Mouse (Mus musculus) thymus, postnatal 4 days (tissue): ENCODE results near the gene Btnl4.

Experiments used
- DNase-seq: peaks from one replicate; pipeline ENCODE4 v3.0.0; 2021

The Btnl4 gene

GRCm38 (mm10) chr17:34437120-34437519, 40.0 kb downstream of the Btnl4 start:
- no peak for DNase-seq

- no peak for DNase-seq
These were observed 49.5 kb downstream of the Btnl4 start for GRCm38 (mm10) chr17:34427597-34427996.

GRCm38 (mm10) chr17:34420014-34420413, 57.1 kb downstream of the Btnl4 start:
- no peak for DNase-seq
